Mouse (Mus musculus) heart, postnatal 0 days (tissue): ENCODE measurements around the gene Wwox.

Source experiments
- CTCF ChIP-seq: IDR thresholded peaks from 2 replicates; pipeline ENCODE4 v1.5.1; 2016; ENCODE audit warnings: antibody characterized with exemption, control low read depth, low read depth
- EP300 ChIP-seq: IDR thresholded peaks from 2 replicates; pipeline ENCODE4 v1.6.1; 2016; ENCODE audit warnings: antibody characterized with exemption, low read depth

DNA sequence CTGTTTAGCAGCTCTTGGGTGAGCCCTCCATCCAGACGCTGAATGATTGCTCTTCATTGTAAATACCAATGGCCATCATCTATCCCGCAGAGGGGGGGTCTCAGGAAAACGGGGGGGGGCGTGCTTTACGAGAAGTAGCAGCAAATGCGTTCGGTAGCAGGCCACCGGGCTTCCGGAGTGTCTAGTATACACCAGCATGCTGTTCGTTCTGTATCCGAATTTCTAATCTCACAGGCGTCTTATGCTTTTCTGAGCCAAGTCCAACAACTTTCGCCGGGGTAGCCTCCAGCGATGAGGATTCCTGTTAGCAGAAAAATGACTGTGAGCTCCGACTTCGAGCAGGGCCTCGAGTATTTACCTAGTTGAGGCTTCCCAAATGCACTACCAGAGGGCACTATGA, 719.8 kb downstream of the Wwox start:
- TF ChIP-seq CTCF (no peak), EP300 (no peak)
